Mouse (Mus musculus) limb, embryonic 12.5 days (tissue): ENCODE measurements around the gene Themis2. TPM values are rescaled to one million over a fixed set of nuclear protein-coding genes. Genes with fewer than 3 reads are reported as not detected.
"Not testable (repeated sequence)": the region's sequence is repeated elsewhere in the genome, so short reads cannot be mapped to it uniquely, and the experiment has no call there.

Experiments
- ATAC-seq: fragments of 200-750 bp; cut with Nextera tagmentation; 2 replicates; pipeline ENCODE4 v1.8.0; 2017; ENCODE audit warnings: low read depth, moderate TSS enrichment; ENCODE audit not compliant: insufficient number of reproducible peaks, insufficient read depth, low FRiP score, low TSS enrichment
- H3K27ac ChIP-seq: fragments of 300-500 bp; sonication (generic); 2 replicates; pipeline ENCODE4 v1.5.1; 2016; ENCODE audit warnings: mild to moderate bottlenecking, moderate library complexity
- H3K27me3 ChIP-seq: fragments of 300-500 bp; sonication (generic); 2 replicates; pipeline ENCODE4 v1.6.1; 2016; ENCODE audit warnings: mild to moderate bottlenecking, moderate library complexity
- H3K36me3 ChIP-seq: fragments of 300-500 bp; sonication (generic); 2 replicates; pipeline ENCODE4 v1.6.1; 2016; ENCODE audit warnings: mild to moderate bottlenecking, moderate library complexity
- H3K4me1 ChIP-seq: fragments of 300-500 bp; sonication (generic); replicated peaks from 2 replicates; pipeline ENCODE4 v1.6.1; 2016
- H3K4me2 ChIP-seq: fragments of 300-500 bp; sonication (generic); 2 replicates; pipeline ENCODE4 v1.6.1; 2016; ENCODE audit warnings: mild to moderate bottlenecking, moderate library complexity
- H3K4me3 ChIP-seq: fragments of 300-500 bp; sonication (generic); replicated peaks from 2 replicates; pipeline ENCODE4 v1.5.1; 2016; ENCODE audit warnings: mild to moderate bottlenecking
- H3K9ac ChIP-seq: fragments of 300-500 bp; sonication (generic); replicated peaks from 2 replicates; pipeline ENCODE4 v1.6.1; 2016; ENCODE audit warnings: mild to moderate bottlenecking, moderate library complexity
- H3K9me3 ChIP-seq: fragments of 300-500 bp; sonication (generic); 2 replicates; pipeline ENCODE4 v1.6.1; 2016; ENCODE audit warnings: mild to moderate bottlenecking, moderate library complexity
- WGBS: fragments of 180-500 bp; shearing (Covaris S2); methylation state at CpG from one replicate; pipeline ENCODE4 v1.1.7; 2016; 5-methylcytosine and 5-hydroxymethylcytosine counted together
- polyA plus RNA-seq: library from polyadenylated mRNA; unstranded; fragments of >200 nt; fragmentation: Nextera tagmentation; extraction: Ambion mirVana; gene quantifications from 2 replicates; pipeline ENCODE4 v1.2.1, GENCODE M21; 2016

Themis2 gene
- polyA plus RNA-seq, 1 experiment from 2014 or later = 0.24 TPM

DNA sequence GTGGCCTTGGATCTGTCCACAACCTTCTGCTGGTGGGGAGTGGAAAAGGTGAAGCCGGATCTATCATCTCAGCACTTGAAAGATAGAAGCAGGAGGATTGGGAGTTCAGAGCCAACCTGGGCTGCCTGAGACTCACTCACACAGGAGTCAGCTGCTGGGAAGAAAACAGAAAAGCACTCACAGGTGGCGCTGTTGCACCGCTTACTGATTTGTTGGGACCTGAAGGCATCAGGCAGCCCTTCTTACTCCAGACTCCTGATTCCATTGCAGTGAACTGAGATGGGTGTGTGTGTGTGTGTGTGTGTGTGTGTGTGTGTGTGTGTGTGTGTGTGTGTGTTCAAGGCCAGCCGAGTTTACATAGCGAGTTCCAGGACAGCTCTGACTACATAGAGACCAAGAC is 19.4 kb downstream of the Themis2 start:
- no peak for ATAC-seq
- Histone ChIP-seq H3K27ac (no peak overlapping the region), H3K4me1 (no peaks in the 10 kb centered on the region), H3K4me2 (no peak overlapping the region), H3K36me3 (peaks cover 79% of the 10 kb centered on the region), H3K9me3 (no peaks in the 10 kb centered on the region), H3K4me3 (no peak overlapping the region), H3K27me3 (no peaks in the 10 kb centered on the region), H3K9ac (no peak overlapping the region)
- 90% methylated on average over 5 of the region's 5 CpGs for WGBS

DNA sequence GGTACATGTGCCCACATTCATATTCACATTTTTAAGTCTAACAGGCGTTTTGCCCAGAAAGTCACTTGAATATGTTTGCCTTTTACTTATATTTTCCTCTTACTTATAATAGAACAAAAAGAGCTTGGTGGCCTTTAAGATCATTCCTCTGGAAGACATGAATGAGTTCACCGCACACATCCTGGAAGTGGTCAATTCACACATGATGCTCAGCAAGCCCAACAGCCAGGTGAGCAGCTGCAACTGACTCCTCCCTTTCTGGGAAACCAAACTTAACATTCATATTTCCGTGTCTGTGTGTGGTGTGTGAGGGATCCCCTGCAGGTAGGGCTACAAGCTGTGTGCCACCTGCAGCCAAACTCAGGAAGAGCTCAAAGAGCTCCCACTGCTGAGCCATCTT is 21.3 kb downstream of the Themis2 start:
- H3K36me3 ChIP-seq = peaks cover 97% of the 10 kb centered on the region
- 87% methylated on average over 3 of the region's 3 CpGs for WGBS
- no peak for ATAC-seq

DNA sequence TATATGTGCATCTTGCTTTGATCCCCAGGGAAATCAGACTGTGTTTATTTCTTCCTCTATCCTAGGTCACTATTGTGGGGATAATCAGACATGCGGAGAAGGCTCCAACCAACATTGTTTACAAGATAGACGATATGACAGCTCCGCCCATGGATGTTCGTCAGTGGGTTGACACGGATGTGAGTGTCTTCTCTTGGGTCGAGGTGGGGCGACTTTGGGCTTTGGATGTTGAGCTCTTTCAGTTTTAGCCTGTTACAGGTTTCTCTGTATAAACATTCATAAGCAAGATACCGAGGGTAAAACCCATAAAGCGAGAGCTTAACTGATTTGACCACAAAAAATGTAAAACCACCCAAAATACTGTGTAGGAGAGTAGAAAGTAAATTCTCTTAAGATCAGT is 24.4 kb downstream of the Themis2 start:
- Histone ChIP-seq H3K9ac (no peak overlapping the region), H3K9me3 (no peaks in the 10 kb centered on the region), H3K36me3 (peaks cover 67% of the 10 kb centered on the region), H3K4me1 (peaks cover 9% of the 10 kb centered on the region), H3K4me3 (no peak overlapping the region), H3K27me3 (no peaks in the 10 kb centered on the region), H3K27ac (no peak overlapping the region), H3K4me2 (no peak overlapping the region)
- WGBS = 93% methylated on average over 9 of the region's 9 CpGs
- ATAC-seq = no peak

More for the DNA sequence above, 21.3 kb downstream of the Themis2 start:
- Histone ChIP-seq H3K27me3 (no peaks in the 10 kb centered on the region), H3K27ac (no peak overlapping the region), H3K9ac (no peak overlapping the region), H3K4me1 (no peaks in the 10 kb centered on the region), H3K4me3 (no peak overlapping the region), H3K9me3 (no peaks in the 10 kb centered on the region), H3K4me2 (no peak overlapping the region)

DNA sequence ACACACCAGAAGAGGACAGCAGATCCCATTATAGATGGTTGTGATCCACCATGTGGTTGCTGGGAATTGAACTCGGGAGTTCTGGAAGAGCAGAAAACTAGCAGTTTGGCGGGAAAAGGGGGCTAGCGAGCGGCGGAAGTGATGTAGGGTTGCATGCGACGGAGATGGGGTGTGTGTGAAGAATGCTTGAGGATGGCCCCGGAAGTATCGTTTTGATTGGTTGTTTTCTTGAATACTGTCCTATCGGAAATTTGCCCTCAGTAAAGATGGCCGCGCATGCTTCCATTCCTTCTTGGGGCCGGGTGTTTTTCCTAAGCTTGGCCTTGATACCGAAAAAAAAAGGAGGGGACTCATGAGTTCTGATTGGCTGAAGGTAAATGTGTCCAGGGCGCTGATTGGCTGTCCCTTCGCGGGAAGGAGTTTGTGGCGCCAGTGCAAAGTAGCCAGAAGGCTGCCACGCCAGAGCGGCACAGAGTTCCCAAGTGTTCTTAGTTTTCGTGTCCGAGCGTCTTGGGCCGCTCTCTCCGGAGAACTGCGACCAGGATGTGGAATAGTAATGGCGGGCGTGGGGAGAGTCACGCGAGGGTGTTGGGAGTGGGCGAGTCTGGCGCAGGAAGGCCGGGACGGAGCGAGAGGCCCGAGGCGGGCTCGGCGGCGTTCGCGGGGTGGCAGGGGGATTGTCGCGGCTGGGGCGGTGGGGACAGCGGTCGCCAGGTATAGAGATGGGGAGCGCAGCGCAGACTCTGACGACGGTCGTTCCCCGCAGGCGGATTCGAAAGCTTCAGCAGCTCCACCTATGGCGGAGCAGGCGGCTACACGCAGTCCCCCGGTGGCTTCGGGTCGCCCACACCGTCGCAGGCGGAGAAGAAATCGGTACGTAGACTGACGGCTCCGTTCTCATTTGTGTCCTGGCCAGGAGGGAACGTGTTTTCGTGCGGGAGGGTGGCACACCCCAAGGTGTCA is 28.0 kb downstream of the Themis2 start, which contains the start of gene Rpa2:
Gene Rpa2 (plus strand): TSS at position 419 of the 963 bp plus-strand sequence.
- Histone ChIP-seq H3K4me2 (peak within 1 kb of the TSS; percentile 80), H3K9ac (peak within 1 kb of the TSS; percentile 83), H3K4me3 (peak within 1 kb of the TSS; percentile 89), H3K9me3 (no peaks in the 10 kb centered on the region), H3K4me1 (peaks cover 9% of the 10 kb centered on the region), H3K27ac (peak within 1 kb of the TSS; percentile 84), H3K27me3 (no peaks in the 10 kb centered on the region), H3K36me3 (peaks cover 32% of the 10 kb centered on the region)
- peak; percentile 95 for ATAC-seq
- under 1% methylated on average over 71 of the region's 71 CpGs for WGBS

DNA sequence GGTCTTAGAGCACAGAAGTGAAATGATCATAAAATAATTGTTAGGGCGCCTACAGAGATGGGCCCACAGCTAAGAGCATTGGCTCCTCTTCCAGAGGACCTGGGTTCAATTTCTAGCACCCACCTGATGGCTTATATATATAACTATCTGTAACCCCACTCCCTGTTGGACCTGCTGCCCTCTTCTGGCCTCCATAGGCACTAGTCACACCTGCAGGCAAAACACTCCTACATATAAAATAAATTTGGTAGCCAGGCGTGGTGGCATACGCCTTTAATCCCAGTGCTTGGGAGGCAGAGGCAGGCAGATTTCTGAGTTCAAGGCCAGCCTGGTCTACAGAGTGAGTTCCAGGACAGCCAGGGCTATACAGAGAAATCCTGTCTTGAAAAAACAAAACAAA is 33.1 kb downstream of the Themis2 start:
- H3K4me2 ChIP-seq, H3K4me3 ChIP-seq, H3K4me1 ChIP-seq, H3K27ac ChIP-seq, H3K36me3 ChIP-seq, H3K9me3 ChIP-seq, H3K27me3 ChIP-seq, ATAC-seq, H3K9ac ChIP-seq: not testable (repeated sequence)
- 88% methylated on average over 3 of the region's 3 CpGs for WGBS

DNA sequence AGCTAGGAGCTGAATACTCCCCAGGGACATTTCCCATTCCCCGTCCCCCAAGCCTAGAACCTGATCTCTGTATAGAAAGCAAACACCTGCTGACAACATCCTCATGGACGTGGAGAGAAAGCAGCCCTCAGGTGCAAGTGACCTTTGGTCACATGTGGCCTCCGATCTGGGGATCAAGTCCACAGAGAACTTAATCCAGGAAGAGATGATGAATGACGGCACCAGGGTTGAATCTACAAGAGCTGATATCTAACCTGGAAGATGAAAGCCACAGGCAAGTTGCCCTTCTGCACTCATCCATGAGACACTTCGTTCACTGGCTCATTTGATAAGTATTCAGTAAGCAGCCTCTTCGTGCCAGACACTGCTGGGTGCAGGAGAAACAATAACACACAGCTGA is 33.6 kb downstream of the Themis2 start:
- no peak overlapping the region for H3K4me2 ChIP-seq
- no peak overlapping the region for H3K9ac ChIP-seq
- no peak for ATAC-seq
- no peaks in the 10 kb centered on the region for H3K36me3 ChIP-seq
- H3K4me3 ChIP-seq = no peak overlapping the region
- no peaks in the 10 kb centered on the region for H3K9me3 ChIP-seq
- peaks cover 7% of the 10 kb centered on the region; the same call in 1 of the 2 replicates for H3K27me3 ChIP-seq
- H3K4me1 ChIP-seq = no peaks in the 10 kb centered on the region
- H3K27ac ChIP-seq = no peak overlapping the region
- 72% methylated on average over 6 of the region's 6 CpGs for WGBS

DNA sequence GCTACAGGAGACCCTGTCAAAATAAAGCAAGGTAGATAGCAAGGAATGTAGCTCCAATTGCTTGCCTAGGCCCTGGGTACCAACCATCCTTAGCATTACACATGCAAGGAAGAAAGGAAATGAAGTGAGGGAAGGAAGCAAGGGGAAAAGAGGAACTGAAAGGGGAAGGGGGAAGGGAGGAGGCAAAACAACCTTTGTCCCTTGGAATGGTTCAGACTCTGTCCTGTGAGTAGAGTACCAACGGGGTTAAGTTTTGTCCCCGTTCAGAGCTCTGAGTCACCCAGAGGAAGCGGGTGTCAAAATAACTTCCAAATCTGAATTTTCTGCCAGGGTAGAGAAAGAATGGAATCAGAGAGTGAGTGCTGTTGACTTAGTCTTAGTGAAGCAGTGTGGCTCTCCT is 35.9 kb downstream of the Themis2 start:
- H3K36me3 ChIP-seq = no peaks in the 10 kb centered on the region
- no peak overlapping the region for H3K9ac ChIP-seq
- no peak for ATAC-seq
- H3K4me3 ChIP-seq = no peak overlapping the region
- no peak overlapping the region for H3K4me2 ChIP-seq
- WGBS = 74% methylated on average over 3 of the region's 3 CpGs
- H3K27me3 ChIP-seq = peaks cover 15% of the 10 kb centered on the region; the same call in 1 of the 2 replicates
- H3K4me1 ChIP-seq = no peaks in the 10 kb centered on the region
- no peak overlapping the region for H3K27ac ChIP-seq
- H3K9me3 ChIP-seq = no peaks in the 10 kb centered on the region

DNA sequence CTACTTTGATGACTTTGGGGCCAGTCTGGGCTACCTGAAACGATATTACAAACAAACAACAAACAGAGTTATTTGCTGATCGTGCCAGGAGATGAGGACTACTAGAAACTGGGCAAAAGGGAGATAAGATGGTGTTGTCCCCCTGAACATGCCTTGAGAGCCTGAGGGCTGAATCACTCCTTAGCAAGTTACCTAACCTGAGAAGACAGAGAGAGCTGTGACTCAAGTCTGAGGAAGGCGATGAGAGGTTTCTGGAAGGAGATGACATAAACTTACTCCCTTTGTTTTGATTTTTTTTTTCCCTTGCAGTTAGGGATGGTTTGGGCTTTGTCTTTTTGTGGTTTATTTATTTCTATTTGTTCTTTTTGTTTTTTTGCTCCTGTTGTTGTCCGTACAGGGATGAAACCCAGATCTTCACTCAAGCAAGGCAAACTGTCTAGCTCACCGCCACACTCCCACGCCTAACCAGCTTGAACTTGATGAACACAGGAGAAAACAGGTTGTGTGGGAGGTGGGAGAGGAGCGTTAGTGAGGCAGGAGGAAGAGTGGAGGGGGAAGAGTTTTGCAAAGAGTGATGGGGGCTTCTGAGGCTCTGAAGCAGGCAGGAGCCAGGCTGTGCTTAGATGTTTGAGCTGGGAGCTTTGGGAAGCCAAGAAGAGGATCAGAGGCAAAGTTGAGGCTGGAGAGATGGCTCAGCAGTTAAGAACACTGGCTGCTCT is 38.4 kb downstream of the Themis2 start:
- no peak for ATAC-seq
- Histone ChIP-seq H3K4me1 (no peaks in the 10 kb centered on the region), H3K4me3 (no peak overlapping the region; the same call in 1 of the 2 replicates), H3K9me3 (no peaks in the 10 kb centered on the region), H3K4me2 (no peak overlapping the region), H3K27me3 (peaks cover 15% of the 10 kb centered on the region; the same call in 1 of the 2 replicates), H3K36me3 (no peaks in the 10 kb centered on the region), H3K27ac (no peak overlapping the region), H3K9ac (no peak overlapping the region)
- WGBS = 83% methylated on average over 7 of the region's 7 CpGs

DNA sequence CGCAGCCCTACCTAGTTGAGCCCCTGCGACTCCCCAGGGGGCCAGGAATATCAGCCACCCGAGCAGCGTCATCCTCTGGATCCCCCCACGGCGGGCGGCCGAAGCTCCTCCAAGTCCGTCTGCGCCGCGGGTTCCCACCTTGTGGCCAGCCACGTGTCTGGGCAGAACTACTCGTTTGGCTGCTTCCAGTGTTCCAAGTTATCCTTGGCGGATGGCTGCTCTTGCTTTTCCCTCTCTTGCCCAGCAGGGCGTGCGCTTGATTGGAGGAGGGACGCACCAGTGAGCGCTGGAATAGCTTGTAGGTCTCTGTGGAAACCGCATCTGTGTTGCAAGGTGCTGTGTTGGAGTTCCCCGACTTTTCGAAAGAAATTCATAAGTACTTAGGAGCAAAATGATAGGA is 39.2 kb downstream of the Themis2 start, which contains the start of gene Smpdl3b:
Gene Smpdl3b (minus strand): TSS at position 279 of the 400 bp plus-strand sequence.
- H3K27ac ChIP-seq = no peak within 1 kb of the TSS
- ATAC-seq = peak; percentile 86; the same call in 1 of the 2 replicates
- 1% methylated on average over 22 of the region's 22 CpGs for WGBS

DNA sequence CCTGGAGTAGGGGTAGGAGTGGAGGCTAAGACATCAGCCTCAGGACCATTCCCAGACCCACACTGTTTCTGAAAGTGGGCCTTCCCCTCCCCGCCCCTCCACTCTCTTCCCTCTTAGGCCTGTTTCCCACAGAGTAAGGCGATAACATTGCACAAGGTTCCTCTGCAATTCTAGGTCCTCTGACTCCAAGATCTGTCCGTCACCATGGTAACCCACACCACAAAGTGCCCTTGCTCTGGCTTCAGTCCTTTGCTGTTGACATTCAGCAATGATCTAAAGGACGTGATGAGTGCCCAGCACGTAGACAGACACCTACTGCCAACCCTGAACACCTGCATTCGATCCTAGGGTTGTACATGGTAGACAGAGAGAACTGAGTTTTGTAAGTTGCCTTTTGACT is 43.2 kb downstream of the Themis2 start:
- H3K9me3 ChIP-seq = no peaks in the 10 kb centered on the region
- no peaks in the 10 kb centered on the region for H3K36me3 ChIP-seq
- H3K4me1 ChIP-seq = no peaks in the 10 kb centered on the region
- H3K4me2 ChIP-seq = no peak overlapping the region
- no peak for ATAC-seq
- peaks cover 12% of the 10 kb centered on the region; the same call in 1 of the 2 replicates for H3K27me3 ChIP-seq
- H3K9ac ChIP-seq = no peak overlapping the region
- H3K4me3 ChIP-seq = no peak overlapping the region
- H3K27ac ChIP-seq = no peak overlapping the region
- 71% methylated on average over 6 of the region's 6 CpGs for WGBS

More for the DNA sequence above, 39.2 kb downstream of the Themis2 start, which contains the start of gene Smpdl3b:
- Histone ChIP-seq H3K4me1 (no peaks in the 10 kb centered on the region), H3K9ac (peak within 1 kb of the TSS; percentile 66), H3K4me2 (peak within 1 kb of the TSS; percentile 82), H3K27me3 (peaks cover 15% of the 10 kb centered on the region; the same call in 1 of the 2 replicates), H3K36me3 (no peaks in the 10 kb centered on the region), H3K9me3 (no peaks in the 10 kb centered on the region), H3K4me3 (peak within 1 kb of the TSS; percentile 45)
